Mouse (Mus musculus) lung, postnatal 4 days (tissue): ENCODE measurements around the gene Cabp1.
"Not testable (repeated sequence)": the region's sequence is repeated elsewhere in the genome, so short reads cannot be mapped to it uniquely, and the experiment has no call there.

Source experiments
- DNase-seq, 2 experiments: peaks; one replicate each; pipeline ENCODE4 v3.0.0; 2021

The Cabp1 gene

DNA sequence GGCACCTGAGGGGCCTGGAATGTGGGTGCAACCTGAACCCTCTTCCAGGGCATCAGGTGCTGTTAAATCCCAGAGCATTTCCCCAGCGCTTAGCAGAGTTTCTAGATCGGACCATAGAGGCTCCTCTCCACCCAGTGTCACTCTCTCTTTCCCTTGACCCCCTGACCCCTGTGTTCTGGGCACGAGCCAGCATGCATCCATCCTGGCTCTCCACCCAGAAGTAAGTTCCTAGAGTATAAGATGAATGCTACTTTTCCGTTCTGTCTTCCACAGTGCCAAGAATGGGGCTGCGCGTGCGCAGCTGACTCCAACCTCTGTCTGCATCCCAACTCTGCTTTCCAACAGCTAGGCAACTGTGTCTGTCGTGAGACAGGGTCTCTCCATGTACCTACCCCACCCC lies 24.0 kb downstream of the Cabp1 start:
- peak; percentile 63 to 78 for DNase-seq

DNA sequence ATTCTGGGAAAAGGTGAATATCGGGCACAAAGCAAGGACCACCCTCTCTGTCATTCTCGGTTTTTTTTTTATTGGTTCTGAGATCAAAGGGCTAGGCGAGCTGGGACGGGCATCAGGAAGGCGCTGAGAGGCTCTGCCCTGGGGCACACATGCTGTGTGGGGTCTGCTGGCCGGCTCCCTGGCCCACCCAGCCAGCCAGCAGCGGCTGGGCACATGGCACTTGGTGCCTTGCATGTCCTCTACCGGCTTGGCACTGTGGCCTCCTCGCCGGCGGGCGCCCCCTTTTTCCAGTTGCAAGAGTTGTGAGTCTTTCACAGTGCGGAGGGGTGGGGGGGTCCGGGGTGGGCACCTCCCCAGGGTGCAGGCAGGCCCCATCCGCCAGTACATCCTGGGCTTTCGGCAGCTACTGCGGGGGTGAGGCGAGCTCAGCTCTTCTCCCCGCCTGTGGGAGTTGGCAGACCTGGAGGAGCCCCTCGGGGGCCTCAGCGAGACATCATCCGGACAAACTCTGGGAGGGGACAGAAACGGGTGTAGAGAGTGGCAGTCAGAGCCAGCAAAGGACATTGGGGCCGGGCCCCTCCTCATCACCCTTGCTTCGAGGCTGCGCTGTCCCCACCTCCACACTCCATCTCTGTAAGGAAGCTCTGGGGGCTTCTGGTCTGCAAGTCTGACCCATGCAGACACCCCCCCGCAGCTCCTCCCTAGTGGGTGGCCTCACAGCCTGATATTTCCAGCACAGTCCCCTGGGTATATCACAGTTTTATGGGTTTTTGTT lies 25.4 kb downstream of the Cabp1 start:
- no peak for DNase-seq

DNA sequence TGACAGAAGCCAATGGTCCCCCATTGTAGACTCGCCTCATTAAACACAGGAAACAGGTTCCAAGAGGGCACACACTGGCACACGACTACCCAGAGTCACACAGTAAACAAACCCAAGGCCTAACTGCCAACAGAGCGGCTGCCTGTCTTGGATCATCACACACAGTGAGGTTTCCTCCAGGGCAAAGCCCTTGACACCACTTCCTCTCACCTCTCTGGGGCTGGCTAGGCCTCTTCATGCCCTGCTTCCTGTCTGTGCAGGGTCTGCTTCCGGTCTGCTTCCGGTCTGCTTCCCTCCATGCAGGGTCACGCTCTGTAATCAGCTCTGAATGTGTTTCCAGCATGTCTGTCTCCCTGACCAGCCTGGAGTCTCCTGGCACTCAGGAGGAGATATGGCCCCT lies 26.8 kb downstream of the Cabp1 start:
- peak; percentile 62 to 82 for DNase-seq

DNA sequence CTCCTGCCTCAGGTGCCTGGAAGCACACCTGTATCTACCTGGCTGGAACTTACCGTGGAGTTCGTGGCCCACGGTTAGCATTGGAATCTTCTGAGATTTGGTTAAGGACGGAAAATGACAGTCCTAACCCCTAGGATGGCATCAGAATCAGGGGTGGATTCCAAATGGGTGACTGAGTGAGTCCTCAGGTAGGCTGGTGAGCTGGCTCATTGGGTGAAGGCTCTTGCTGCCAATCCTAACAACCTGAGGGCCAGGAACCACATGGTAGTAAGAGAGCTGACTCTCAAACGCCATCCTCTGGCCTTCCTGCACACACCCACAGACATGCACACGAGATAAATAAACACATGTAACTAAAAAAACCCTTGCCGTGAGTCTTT lies 27.4 kb downstream of the Cabp1 start:
- no peak for DNase-seq

DNA sequence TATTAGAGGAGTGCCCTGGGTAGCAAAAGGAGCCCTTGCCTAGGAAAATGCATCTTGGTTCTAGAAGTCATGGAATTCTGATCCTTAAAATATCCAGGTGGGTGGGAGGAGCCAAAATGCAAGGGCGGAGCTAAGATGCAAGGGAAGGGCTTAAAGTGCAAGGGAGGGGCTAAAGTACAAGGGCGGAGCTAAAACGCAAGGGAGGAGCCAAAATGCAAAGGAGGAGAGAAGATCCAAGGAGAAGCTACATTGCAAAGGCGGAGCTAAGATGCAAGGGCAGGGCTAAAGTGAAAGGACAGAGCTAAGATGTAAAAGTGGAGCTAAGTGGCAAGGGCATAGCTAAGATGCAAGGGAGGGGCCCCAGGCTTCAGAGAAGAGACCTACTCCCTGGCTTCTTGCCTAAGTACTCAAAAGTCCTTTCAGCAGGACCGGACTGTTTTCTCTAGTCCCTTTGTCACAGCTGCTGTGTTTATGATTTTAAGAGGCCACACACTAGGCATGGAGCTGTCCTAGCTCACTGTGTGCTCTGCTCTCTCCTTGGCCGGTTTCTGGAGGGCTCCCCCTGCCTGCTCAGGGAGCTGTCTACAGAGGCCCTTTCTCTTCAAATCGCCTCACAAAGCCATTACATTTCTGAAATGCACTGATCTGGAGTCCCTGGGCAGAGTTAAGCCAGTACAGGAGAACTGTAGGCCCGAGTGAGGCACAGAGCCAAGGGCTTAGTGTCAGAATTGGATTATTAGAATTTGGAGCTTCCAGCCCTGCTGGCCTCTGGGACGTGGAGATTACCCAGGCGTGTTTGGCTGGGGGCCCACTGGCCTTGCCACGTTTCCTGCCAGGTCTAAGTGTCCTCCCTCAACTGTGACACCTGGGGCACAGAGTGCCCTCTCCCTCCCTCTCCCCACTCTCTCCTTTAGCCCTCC lies 28.0 kb downstream of the Cabp1 start:
- DNase-seq: no peak

DNA sequence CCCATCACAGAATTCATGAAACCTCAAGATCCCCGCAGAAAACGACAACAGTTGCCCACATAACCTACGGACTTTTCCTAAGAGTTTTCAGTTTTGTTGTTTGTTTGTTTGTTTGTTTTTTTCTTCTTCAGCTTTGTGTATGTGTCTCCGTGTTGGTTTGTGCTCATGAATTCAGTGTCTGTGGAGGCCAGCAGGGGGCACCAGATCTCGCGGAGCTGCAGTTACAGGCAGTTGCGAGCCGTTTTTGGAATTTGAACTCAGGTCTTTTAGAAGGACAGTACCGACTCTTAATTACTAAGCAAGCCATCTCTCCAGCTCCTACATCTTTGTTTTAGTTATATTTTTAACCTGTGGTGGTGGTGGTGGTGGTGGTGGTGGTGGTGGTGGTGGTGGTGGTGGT lies 28.8 kb downstream of the Cabp1 start:
- DNase-seq: no peak

DNA sequence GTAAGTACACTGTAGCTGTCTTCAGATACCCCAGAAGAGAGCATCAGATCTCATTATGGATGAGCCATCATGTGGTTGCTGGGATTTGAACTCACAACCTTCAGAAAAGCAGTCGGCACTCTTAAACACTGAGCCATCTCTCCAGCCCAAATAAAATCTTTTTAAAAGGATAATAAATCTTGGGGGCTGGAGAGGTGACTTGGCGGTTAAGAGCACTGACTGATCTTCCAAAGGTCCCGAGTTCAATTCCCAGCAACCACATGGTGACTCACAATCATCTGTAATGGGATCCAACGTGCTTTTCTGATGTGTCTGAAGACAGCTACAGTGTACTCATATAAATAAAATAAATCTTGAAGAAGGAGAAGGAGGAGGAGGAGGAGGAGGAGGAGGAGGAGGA lies 29.7 kb downstream of the Cabp1 start:
- not testable (repeated sequence) for DNase-seq

DNA sequence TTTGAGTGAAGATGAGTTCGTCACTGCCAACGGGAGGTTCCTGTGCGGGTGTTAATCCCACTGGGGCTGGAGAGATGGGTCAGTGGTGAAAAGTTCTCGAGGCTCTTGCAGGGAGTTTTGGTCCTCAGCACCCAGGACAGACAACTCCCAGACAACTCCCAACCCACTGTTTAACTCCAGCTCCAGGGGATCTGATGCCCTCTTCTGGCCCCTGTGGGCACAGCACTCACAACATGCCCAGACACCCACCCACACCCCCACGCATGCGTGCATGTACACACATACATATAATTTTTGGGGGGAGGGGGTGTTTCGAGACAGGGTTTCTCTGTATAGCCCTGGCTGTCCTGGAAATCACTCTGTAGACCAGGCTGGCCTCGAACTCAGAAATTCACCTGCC lies 30.6 kb downstream of the Cabp1 start:
- peak; percentile 71 to 83 for DNase-seq

DNA sequence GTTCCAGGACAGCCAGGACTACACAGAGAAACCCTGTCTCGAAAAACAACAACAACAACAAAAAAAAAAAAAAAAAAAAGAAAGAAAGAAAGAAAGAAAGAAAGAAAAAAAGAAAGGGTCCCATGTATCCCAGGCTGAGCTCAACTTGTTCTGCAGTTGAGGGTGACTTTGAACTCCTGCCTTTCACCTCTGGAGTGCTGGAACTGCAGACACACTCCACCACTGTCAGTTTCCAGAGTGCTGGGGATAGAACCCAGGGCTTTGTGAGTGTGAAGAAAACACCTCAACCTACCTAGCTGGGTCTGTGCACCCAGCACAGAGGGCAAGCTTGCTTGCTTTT lies 32.3 kb downstream of the Cabp1 start:
- not testable (repeated sequence) for DNase-seq

DNA sequence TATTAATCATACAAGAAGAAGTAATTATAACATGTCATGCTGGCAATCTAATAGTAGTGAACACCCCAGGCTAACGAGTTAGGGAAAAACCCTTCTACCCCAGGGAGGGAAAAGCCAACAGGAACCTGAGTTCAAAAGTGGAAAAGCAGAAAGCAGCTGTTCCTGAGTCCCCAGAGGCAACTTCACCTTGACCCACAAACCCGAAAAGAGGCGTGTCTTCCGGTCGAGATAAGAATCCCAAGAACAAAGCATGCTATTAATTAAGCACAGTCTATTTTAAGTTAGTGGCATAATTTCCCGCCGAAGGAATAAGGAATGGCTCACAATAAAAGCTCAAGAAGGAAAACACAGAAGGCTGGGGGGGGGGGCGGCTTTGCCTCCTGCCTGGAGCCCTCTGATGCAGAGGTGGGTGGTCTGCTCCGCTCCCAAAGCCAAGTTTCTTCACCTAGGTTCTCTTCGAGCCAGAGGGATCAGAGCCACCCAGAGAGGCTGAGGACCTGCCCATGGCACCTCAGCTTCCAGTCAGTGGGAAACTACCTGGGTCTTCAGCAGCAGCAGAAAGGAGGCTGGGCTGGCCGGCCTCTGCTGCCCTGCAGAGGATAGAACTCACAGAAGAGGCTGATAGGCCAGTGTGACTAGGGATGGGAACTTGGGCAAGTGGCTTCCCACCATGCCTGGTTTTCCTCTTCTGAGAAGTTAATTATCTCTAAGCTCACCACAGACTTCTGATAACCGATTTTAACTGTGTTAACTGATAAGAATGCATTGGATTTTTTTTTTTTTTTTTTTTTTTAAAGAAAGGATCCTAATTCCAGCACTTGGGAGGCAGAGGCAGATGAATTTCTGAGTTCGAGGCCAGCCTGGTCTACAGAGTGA lies 32.9 kb downstream of the Cabp1 start:
- no peak for DNase-seq

DNA sequence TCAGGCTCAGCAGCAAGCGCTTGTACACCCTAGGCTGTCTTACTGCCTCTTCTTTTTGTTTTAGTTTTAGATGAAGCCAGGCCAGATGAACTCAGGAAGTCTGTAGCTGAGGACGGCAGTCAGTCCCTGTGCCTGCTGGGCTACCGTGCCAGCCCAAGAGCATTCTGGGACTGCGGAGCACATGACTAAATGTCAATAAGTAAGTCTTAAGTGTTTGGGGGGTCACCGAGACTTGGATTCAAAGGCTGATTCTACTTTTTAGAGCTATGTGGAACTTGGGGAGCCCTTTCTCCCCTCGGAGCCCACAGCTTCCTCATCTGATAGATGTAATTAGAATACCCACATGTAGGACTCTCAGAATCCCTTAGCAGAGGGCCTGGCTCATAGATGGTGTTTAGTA lies 33.5 kb downstream of the Cabp1 start:
- DNase-seq: no peak

DNA sequence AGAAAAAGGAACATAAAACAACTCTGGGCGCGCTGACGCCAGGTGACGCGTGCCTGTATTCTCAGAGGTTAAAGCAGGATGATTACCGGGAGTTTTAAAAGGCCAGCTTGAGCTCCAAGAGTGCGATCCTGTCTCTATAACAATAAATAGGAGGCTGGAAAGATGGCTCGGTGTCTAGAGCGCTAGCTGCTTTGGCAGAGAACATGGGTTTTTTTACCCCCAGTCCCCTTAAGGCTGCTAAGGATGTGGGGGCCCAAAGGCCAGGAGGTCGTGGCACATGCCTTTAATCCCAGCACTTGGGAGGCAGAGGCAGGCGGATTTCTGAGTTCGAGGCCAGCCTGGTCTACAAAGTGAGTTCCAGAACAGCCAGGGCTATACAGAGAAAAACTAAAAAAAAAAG lies 35.0 kb downstream of the Cabp1 start:
- DNase-seq: no peak

DNA sequence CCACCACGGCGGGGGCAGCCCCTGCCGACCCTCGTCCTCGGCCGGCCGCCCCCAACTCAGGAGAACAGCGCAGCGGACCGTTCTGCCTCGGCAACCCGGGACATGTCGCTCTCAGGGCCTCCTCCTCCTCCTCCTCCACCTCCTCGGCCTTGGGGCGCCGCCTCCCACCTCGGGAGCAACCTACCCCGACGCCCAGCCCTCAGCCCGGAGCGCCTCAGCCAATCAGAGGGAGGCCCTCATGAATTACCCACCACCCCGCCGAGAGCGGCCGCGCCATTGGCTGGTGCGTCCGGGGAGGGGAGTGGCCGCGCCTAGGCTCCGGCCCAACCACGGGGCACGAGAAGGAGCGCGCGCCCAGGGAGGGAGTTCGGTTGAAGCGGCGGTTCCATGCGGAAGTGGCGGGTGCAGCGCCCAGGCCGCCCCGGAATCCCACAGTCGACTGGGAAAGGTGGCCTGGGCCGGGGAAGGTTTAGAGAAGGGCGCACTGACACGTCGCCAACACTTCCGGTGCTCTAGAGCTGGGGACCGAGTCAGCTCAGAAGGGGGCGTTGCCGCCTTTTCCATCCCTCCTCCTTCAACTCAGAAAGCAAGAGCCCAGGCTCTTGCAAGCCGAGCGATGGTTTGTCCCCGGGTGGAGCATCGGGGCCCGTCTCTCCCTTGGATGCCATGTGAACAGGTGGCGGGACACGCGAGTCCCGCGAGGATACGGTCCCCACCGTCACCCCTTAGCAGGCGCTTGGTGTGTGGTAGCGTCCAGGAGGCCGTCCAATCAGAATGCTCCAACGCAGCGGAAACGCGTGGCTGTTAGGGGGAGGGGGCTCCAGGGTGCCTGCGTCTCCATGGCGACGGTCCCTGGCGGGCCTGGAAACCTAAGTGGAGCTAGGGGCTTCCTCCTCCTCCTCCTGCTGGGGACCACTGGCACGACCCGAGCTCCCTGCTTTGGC lies 35.9 kb downstream of the Cabp1 start, which contains the start of gene Mlec:
Mlec (minus strand) TSS at position 140 of the 944 bp plus-strand sequence.
- peak; percentile 99 to 100 for DNase-seq

DNA sequence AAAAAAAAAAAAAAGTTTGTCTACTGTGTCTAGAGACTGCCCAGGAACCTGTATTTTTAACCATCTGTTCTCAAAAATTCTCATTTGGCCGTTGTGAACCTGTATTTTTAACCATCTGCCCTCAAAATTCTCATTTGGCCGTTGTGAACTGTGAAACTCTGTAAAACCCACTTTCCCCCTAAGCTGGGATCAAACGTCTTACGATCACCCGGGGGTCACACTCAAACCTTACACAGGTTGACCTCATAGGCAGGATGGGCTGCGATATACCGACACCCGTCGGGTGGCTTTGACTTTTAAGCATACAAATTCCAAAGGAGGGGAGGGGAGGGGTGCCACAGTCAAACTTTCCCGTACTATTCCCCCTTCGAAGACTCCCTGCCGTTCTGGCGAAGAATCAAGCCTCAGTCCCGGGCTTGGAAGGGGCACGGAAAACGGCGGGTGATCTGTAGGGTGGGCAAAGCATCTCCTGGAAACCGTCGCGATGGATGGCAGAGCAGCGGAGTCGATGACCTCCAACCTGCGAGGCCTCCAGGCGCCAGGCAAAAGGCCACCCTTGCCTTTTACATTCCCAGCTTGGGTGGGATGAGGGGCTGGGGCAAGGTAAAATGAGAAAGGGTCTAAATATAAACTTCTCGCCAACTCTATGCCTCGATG lies 37.1 kb downstream of the Cabp1 start:
- DNase-seq: no peak

DNA sequence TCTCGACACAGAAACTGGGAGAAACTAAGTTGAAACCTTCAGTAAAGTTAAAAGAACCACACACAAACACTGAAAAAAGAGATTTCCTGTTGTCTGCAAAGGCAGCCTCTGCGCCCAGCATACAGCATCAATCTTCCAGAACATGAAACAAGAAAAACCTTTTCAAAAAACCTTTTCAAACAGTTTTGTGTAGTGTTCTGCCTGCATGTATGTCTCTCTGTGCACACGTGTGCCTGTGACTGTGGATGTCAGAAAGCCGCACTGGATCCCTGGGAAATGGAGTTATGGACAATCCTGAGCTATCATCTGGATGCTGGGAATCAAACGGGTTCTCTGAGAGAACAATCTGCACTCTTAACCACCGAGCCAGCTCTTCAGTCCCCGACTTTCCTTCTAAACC lies 37.8 kb downstream of the Cabp1 start:
- DNase-seq: no peak

DNA sequence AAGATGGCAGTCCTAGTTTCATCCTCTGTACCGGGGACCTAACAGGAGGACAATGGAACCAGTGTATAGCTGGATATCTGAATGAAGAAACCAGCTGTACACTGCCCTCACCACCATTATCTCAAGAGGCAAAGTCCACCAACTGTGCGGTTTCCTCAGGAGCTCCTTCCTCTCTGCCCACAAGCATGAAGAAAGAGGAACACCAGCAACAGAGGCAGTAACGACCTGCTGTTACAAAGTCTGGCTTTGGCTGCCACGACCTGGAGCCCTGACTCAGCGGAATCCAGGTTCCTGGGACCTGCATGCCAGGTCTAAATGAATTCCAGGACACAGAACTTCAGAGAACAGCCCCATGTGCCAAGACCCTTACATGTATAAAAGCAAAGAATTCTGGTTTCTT lies 38.4 kb downstream of the Cabp1 start:
- peak in 1 of 2 experiments; percentile 43 for DNase-seq

DNA sequence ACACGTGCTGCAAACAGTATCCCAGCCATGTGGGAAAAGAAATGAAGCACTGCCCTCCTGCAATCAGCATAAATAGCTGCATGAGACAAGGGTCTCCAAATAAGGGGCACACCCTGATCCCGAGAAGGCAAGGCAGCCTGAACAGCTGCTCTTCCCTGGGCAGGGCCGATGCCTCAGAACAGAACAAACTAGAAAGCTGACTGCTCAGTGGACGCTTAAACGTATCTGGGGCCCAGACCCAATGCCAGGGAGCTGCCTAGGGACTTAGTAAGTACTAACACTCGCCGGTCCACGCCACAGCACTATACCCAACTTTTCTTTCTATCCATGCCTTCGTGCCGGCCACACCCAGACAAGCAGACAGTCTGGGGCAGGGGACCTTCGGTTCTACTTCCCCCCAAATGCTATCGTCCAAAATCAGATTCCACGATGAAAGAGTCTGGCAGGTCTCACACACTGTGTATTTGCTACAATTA lies 39.0 kb downstream of the Cabp1 start:
- DNase-seq: no peak

DNA sequence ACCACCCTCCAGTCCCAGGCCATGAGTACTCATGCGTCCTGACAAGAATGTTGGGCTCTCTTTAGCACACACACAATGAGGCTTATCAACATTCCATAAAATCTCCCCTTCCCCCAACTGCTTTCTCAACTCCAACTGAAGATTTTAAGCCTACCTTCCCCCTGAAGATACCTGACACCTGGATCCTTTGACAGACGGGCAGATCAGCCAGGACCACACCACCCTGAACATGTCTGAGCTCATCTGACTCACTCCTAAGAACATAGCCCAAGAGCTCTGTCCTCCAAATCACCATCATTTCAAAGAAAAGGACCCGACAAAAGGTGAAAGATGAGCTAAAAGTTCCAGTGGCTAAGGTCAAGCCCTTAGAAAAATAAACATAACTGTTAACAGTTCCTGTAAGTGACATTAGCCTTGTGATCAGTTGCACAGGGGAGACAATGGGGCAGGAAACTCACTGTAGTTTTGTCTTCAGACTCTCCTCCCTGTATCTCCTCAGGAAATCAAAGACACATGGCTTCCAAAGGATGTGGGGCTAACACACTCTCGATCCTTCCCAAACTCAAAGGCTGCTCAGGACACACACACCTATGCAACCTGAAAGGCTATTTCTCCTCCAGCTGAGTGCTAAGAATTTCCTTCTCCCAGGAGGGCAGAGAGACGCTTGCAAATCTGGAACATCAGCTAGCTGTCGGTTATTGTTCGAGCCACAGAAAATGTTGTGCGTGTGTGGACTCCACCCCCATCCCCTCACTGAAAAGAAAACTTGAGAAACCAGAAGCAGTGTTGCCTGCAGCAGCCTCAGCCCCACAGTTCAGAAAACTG lies 41.8 kb downstream of the Cabp1 start:
- no peak for DNase-seq

DNA sequence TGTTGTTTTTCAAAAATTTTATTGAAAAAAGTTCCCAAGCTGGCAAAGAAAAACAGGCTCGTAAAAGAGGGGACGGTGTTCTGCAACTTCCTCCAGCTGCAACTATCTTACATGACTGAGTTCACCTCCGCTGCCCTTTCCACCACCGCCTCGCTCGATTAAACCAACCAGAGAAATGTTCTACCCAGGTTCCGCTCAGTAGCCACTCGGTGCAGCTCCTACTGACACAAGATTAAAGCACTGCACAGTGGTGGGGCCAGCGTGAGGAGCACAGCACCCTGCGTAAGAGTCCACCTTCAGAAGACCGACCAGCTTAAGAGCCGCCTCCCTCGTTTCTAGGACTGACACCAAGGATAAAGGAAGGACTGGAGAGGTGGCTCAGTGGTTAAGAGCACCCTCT lies 42.7 kb downstream of the Cabp1 start:
- DNase-seq: no peak

DNA sequence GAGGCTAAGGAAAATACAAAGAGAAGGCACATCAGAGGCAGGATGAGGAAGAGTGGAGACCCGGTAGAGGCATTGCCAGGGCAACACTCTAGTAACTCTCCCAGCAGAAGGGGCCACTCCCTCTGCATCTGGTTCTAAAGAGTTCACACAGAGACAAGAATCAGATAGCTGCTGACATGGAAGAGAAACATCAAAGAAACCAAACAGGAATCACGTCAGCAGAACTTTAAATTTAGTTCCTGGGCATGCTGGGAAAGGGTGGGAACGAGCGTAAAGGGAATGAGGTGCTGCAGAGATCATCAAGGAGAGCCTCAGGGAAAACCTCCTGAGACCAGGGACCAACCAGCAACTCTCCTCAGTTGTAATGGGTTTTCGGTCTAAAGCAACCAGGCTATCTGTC lies 43.2 kb downstream of the Cabp1 start:
- no peak for DNase-seq
